Mouse (Mus musculus): ENCODE data around the gene Isy1.

GRCm38 (mm10) chr6:87857071-87857470 is 18.5 kb upstream of the Isy1 start:
- TF ChIP-seq CTCF (IDR thresholded peaks at IDR 0.05) = no peak
- no peak for TF ChIP-seq EP300 (IDR thresholded peaks at IDR 0.05)
